Mouse (Mus musculus) cortical plate, adult 2 months (tissue): ENCODE data around the gene Lsg1.

ENCODE experiments used
- CTCF ChIP-seq: fragments of 200-500 bp; IDR thresholded peaks from 2 replicates; pipeline ENCODE4 v1.5.1; 2011; ENCODE audit warnings: mild to moderate bottlenecking, control low read depth, low read length; ENCODE audit not compliant: insufficient read depth; ENCODE audit errors: extremely low read depth
- POLR2A ChIP-seq: fragments of 200-500 bp; IDR thresholded peaks from 2 replicates; pipeline ENCODE4 v1.6.1; 2011; ENCODE audit warnings: mild to moderate bottlenecking, low read length, control low read depth; ENCODE audit not compliant: insufficient read depth; ENCODE audit errors: extremely low read depth

DNA sequence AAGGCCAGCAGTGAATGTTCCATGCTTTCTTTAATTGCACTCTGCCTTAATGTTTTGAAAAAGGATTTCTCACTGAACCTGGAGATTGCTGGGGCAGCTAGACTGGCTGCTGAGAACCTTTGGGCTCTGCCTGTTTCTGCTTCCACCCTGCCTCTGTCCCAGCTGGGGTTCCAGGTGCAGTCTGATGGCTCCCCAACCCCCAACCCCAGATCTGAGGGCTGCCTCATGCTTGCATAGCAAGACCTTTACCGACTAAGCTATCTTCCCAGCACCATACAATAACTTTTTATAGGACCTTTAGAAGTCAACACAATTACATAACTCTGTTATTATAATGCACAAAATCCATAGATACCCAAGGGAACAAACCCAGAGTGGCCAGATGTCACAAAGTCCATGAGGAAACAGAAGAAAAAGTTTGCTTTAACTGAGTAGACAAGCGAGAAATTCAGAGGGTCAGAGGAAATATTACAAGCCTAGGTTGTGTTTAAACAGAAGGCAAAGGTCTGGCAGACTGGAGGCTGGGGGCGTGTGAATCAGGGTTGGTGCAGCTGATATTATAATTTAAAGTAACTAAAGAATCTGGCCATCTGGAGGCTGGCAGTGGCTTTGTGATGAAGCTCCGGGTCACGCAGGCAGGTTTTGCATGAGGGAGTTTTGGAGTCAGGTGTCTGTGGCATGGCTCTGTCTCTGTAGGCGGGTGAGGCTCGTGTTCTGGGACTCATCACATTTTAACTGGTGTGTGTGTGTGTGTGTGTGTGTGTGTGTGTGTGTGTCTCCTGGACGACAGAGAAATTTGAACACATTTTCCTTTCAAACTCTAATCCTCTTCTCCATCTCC lies 46.7 kb upstream of the Lsg1 start:
- TF ChIP-seq POLR2A (no peak), CTCF (no peak)
